Mouse (Mus musculus): Measurements from ENCODE around the gene Duox2.

Gene Duox2

DNA sequence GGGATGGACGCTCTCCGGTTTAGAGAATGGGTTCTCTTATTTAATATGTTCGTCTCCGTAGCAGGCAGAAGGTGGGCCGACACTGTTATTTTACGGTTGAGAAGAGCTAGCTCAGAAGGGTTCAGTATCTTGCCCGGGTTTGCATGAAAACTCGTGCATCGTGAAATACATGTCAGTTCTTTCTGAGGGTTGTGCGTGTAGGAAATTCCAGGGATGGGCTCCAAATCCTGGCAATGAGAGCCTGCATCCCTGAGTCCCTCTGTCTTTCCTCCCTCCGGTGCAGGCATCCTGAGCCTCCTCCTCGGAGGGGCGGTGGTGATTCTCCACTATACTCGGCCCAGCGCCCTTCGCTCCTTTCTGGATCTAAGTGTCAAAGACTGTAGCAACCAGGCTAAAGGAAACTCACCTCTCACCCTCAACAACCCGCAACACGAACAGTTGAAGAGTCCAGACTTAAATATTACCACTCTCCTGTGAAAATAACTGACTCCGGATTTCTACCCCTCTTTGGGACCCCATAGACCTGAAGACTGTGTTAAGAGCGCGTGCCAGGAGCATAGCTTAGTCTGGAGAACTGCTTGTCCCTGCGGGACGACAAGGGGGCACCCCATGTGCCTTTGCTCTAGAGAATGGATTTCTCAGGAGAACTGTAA, 3.8 kb upstream of the Duox2 start:
- DNase-seq: no peak

DNA sequence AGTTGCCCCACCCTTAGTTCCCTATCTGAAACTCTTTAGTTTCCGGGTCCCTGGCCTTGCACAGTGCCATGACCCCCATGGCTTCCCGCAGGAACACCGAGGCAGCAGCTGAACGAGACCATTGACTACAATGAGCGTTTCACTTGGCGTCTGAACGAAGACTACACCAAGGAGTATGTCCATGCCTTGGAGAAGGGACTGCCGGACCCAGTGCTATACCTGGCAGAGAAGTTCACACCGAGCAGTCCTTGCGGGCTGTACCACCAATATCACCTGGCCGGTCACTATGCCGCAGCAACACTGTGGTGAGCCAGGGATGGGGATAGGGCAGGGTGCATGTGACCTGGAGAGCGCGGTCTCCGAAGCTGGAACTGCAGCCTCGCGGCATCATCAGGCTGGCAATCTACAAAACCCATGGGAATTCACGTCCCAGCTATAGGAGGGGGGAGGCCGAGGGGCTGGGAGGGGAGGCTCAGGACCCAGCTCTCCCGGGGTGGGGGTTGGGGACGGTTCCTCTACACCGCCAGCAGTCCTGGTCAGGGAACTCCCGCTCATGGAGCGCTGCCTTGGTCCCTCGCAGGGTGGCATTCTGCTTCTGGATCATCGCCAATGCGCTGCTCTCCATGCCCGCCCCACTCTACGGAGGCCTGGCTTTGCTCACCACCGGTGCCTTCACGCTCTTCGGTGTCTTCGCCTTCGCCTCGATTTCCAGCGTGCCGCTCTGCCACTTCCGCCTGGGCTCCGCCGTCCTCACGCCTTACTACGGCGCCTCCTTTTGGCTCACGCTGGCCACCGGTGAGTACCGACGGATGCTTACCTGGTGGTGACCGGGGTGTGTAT, 3.1 kb upstream of the Duox2 start:
- no peak for DNase-seq

DNA sequence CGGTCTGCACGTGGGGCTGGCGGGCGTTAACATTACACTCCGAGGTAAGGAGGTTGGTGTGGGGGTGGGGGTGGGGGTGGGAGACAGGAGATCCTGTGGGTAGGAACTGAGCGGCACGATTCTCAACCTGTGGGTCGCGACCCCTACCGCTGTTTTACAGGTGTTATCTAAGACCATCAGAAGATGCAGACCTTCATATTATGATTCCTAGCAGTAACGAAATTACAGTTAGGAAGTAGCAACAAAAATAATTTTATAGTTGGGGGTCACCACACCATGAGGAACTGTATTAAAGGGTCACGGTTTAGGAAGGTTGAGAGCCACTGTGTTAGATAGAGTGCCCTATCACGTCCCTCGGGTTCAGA, 2.4 kb upstream of the Duox2 start:
- DNase-seq: no peak

DNA sequence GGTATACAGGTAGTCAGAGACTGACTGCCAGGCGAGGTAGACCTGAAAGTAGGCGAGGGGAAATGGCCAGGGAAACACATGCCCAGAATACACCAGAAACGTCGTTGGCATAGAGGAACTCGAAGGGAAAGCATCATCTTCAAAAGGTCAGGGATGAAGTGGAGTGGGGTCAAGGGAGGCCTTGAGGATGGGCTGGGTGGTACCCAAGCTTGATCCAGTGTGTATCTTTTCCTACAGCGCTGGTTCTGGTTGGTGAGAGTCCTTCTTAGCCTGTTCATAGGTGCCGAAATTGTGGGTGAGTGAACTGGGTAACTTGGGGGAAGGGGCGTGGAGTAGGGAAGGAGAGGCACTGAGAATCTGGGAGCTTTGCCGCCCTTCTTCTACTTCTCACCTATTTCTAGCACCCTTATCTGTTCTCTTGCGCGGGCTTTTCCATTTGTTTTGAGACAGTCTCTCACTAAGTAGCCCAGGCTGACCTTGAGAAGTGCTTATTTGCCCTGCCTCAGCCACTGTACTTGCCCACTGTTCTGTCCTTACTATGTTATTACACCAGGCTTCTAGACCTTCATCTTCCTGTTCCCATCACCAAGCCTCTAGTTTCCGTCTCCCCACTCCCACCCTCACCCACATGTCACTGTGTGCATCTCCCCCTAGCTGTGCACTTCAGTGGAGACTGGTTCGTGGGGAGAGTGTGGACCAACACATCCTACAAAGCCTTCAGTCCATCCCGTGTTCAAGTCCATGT, 1.8 kb upstream of the Duox2 start:
- DNase-seq: no peak

DNA sequence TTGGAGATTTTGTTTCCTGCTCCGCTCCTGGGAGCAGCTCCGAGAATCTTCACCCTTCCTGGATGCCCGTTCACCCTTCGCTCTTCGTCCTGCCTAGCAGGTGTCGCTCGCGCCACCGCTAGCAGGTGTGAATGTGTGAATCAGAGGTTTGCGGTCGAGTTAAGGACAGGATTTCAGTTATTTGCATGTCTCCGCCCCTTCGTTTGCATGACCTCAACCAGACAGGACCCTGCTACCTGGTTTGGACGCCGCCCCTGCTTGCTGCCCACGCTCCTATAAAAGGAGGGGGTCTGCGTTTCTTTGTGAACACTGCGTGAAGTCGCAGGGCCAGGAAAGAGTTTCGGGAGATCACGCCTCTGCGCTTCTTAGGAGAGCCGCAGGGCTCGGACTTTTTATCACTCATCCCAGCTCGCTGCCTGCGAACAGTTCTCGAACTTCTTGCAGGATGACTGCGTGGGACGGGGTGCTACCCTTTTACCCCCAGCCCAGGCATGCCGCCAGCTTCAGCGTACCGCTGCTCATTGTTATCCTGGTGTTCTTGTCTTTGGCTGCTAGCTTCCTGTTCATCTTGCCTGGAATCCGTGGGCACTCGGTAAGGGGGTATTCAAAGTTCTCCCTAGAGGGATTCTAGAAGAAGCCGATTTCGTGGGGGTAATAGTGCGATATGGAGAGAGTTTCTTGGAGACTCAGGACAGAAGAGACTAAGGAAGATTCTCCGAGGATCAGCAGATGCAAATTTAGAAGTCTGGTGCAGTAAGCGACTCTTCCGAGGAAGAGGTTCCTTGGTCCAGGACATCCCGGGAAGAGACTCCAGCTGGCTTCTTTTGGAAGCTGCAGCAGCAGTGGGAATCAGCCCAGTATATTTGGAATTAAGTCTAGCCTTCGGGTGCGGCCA, 594 bp upstream of the Duox2 start, which contains the start of gene Duoxa2:
TSS of gene Duoxa2 (plus strand) at position 305 of the 895 bp plus-strand sequence.
- DNase-seq: no peak

DNA sequence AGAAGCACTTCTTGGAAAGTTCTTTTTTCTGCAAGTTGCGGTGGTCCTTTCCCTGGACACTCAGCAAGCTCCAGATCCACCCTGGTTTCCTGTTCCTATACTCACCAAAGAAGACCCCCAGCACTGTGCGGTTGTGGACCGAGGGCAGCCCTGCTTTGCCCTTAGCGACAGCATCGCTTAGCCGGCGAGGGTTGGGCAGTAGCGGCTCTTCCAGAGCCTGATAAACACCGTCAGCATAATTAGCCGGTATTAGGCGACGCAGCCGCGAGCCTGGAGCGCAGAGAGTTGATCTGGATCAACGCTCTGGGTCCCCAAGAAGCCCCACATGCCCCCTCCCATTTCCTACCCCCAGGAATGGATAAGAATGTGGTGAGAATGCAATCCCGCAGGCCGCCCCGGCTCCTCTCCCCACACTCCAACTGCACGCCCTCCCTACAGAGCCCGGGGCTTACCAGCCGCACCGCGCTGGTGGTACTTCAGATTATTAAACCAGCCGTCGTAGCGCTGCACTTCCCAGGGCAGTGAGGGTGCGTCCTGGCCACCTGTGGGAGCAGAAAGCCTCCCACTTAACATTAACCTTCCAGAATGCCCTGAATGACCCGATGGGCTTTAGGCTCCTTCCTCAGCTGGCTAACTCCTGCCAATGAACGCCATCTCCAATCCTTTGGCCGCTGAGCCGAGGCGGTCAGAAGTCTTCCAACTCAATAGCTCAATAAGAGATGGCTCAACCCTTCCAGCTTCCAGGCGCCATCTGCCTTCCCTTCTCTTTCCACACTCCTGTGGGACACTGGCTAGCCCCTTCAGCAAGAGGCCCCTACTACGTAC, 766 bp downstream of the Duox2 start:
- no peak for DNase-seq

DNA sequence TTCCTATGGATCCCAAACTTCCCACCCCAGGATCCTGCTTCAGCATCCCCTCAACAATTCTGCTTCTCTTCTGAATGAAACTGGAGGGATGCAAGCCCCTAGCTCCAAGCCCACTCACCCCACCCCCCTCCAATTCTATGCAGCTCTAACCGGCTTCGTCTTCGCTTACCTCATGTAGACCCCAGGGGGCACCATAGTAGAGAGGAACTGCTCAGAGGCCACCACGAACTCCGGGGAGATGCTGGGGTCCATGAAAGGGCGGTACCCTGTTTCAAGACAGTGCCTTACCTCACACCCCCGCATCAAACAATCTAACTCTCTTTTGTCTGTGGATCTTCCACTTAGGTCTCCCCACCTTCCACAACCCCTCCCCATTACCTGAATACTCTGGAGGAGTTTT, 3.3 kb downstream of the Duox2 start:
- DNase-seq: no peak

DNA sequence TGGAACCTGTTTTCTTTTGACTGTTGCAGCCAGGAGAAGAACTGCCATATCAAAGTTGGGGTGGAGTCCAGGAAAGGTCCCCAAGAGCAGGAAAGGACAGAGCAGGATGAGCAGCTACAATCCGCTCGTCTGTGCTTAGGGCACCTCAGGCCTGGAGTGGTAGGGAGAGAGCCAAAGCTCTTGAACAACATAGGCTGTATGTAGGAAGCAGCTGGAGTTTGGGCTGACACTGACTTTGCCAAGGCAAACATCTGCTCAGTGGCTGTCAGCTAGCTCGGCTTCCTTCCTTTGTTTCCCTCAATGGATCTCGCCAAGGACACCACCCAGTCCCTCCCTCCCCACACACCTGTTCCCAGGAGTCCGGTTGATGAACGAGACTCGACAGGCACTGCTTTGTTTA, 12.1 kb downstream of the Duox2 start:
- DNase-seq: no peak

DNA sequence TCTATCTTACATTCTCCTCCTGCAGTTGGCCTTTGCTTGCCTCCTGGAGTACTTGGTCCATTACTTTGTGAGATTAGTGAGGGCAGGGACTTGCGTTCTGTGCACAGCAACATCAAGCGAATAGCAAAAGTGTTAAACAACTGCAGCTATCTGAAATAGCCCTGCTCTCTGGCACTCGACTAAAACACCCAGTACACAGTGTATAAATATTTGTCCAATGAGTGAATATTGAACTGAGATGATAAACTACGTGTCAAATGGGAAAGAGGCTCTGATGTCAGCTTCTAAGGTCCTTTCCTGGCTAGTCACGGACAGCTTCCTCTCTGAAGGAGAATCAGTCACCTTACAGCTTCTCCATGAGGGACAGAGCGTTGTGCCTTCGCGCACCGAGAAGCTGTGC, 14.2 kb downstream of the Duox2 start:
- no peak for DNase-seq

DNA sequence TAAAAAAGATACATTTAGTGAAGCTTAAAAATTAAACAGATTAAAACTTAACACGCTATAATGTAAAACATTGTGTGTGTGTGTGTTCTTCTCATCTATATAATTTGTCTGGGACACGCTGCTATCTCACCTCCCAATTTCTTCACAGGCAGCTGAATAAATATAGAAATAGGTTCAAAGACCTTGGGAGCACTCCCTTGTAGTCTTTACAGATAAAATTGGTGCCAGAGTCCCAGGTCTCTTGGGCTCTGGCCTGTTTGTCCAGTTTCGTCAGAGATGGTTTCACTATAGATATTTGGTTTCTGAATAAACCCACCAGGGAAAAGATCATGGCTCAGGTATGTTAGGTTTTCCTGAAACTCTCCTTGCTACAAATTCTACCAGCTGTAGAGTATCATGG, 19.5 kb downstream of the Duox2 start:
- DNase-seq: no peak

DNA sequence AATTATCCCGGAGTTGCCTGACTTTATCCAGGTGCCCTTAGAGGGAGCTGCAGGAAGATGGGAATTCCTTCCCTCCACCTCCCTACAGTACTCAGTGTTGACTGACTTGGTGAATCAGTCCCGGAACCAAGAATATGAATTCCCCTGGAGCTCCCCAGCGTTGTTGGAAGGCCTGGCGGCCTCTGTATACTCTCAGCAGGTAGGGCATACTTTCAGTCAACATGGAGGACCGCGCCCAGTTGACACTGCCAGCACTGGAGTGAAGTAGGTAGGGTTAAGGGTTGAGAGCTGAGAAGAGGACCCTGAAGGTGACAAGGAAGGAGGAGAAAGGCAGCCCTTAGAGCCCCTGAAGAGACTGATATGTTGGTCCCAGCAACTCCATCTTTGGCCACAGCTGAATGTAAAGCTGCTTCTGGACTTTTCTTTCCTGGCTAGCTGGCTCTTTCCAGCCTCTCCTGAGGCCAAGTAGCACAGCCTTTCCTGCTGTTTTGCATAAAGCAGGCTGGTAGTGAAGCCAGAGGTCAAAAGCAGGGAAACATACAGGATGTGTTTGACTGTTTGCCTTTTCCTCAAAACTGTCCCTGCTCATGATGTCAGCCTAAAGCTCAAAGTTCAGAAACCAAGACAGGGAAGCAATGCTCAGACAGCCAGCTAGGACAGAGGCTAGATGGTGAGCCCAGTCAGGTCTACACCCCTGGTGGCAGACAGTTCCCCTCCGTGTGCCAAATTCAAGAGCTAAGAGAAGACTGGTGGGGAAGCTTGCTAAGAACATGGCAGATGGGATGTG, 31.6 kb downstream of the Duox2 start:
- no peak for DNase-seq

DNA sequence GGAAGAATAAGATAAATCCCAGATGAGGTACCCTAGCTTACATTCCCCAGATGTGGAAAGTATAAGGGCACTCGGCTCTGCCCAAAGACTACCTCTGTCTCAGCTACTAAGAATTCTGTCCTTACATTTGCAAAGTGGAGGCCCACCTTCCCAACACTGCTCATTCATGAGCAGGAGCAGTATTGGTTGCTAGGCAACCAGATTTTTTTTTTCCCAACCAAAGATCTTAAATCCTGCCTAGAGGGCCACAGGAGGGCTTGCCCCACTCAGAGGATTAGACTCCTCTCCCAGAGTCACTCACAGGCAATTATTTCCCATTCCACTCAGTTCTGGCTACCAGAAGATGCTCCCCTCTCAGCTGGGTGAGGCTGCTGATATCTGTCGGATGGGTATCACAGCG, 33.6 kb downstream of the Duox2 start:
- no peak for DNase-seq

DNA sequence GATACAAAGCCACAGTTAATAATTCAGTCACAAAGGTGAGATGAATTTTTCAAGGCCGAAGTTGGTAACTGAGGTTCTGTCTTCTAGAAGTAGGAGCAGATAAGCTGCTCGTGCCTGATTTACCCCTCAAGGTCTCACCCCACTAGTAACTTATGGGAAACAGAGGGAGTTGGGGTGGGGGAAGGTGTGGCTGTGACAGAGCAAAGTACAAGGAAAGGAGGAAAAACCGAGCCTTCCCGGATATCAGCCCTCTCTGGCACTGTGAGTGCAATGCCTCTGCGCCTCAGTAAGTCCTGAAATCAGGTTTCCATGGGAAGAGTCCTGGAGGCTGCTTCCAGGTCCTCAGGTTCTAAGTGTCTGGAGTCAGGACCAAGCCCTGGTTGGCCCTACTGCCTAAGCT, 37.5 kb downstream of the Duox2 start:
- no peak for DNase-seq

DNA sequence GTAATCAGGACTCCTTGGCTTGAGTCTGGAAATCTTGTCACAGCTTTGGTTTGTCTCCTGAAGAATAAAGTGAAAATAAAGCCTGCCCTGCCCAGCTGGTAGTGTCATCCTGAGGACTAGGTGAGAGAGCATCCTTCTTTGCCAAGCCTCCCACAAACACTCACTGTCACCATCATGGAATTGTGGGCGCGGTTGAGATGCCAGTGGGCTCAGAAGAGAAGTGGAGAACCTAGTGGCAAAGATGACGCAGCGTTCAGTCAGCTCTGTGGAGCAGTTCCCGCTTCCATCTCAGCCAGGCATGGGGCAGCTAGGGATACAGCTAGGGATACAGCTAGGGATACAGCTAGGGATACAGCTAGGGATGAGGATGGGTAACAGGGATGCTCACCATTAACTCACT, 42.3 kb downstream of the Duox2 start:
- no peak for DNase-seq

DNA sequence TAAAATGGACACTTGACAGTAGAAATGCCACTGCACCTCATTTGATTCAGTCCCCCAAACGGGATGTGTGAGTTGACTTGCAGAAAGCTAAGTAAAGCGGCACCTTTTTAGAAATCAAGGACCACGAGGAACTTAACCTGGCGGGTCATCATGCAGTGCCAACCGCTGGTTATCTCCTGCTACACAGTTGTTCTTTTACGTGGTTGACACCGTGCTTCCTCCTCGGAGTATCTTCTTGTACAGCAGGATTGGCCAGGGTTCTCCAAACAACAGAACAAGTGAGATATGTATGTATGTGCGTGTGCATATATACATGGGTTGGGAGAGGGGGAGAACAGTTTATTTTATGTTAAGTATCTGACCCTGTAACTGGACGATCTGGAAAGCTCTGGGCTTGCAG, 50.5 kb downstream of the Duox2 start:
- no peak for DNase-seq

DNA sequence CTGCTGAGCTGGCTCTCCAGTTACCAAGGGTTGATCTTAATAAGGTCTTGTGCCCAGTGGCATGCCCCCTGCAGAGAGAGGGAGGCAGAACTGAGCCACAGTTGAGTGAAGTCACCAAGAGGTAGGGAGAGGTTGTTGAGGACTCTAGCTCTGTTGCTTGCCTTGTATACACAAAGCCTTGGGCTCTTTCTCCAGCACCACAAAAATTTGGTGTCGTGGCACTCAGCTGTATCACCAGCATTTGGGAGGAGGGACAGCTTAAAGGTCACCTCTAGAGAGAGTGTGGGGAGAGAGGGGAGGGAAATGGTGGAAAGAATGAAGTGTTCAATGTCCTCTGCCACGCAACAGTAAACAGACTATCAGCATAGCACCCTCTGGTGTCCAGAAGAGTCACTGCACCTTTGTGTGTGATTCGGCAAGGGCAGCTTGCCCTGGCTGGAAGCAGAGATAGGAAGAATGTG, 54.5 kb downstream of the Duox2 start:
- peak; percentile 79 for DNase-seq

DNA sequence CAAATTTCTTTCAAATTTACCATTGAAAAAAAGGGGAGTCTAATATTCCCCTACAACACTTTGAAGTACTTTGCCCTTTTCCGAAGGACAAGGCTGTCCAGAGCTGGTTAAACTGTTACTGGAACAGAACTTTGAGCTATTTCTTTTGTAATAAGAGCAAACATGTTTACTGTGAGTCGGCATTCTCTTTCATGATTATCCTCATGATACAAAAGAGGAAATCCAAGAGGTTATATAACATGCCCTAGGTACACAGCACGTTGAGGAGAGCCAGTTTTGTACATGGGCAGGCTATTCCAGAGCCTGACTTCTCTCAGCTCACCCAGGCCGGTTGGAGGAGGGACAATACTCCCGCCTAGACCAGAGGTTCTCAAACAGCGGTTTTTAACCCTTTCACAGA, 56.3 kb downstream of the Duox2 start:
- DNase-seq: no peak

DNA sequence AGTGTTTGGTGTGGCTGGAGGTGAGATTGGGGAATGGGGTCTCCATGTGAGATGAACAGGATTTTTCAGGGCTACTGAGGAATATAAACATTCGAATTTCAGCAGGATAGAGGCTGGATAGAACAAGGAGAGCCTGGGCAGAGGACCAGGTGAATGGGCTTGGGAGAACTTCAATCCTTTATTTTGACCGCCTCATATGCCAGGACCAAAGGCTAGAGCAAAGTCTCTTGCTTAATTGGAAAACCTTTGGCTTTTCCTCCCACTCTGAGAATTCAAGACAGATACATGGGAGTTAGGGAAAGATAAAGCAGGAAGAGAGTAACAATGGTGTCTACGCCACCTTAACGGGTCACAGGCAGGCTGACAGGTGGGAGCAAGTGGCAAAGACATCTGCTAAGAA, 57.0 kb downstream of the Duox2 start:
- no peak for DNase-seq

DNA sequence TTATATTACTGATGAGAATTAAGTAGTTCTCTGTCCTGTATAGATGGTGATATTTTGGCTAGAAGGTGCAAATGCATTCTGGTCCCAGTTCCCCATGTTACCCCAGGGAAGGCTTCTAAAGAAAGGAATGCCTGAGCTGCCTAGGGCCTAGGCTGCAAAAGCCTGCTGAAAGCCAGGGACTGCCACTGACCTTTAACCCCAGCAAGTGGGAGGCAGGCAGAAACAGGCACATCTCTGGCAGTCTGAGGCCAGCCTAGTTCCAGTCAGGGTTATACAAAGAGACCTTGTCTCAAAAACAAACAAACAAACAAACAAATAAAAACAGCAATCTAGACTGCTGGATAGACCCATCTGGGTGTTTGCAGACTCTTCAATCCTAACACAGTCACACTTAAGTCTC, 57.5 kb downstream of the Duox2 start:
- DNase-seq: no peak

DNA sequence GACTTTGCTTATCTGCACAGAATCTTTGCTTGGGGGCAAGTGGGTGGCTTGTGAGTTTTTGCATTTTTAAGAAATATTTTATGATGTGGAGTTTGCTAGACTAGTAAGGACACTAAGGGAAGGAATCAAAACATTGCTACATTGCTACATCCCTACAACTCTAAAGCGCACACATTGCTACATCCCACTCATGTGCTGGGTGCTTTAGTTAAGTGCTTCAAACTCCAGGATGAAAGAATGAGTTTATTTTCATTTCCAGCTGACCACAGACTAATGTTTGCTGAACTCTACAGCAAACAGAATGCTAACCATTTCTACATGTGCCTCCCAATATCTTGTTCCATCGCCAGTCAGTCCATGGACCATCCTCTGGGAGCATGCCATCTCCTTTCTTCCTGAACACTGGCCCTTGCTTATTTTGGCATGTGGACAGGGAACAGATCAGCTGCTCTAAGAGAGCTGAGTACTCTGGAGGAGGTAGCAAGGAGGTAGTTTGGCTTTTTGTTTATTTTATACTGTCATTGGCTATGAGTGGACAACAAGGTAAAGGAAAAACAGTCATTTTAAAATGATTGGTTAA, 60.3 kb downstream of the Duox2 start:
- no peak for DNase-seq

DNA sequence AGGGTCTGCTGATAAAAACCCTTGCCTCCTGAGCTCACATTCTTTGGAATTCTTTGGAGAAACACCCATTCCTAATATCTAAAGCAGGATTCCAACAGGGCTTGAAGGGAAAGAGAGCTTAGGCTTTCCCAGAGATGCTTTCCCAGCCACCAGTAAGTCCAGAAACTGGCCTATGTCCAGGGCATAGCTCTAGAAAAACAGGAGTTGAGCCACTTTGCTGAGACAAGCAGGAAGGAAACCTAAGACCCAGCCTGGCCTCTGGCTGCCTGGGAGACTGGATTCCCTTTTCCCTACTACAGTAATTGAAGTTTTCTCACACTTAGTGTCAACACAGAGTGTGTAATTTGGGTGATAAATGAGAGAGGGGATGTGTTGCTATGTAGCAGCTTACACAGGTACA, 61.9 kb downstream of the Duox2 start:
- no peak for DNase-seq

Measured in layer of hippocampus, adult 9-11 months (tissue).